ENCODE assay signal across 9 mouse cellular contexts in the genomic region with DNA sequence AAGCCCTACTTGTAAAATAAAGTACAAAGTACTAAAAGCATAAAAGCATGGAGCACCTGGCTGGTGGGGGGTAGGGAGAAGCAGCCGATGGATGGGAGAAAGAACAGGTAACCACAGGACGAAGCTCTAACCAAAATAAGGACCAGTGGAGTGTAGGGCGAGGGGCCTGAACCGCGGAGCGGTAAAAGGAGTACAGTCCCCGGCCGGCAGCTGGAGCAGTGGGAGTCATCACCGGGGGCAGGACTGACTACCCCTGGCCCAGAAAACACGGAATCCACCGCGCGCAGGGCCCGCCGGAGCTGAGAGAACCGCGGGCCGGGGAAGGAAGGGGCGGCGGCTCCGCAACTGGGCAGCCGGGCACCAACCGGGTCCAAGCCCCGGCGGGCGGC. TPM values are rescaled to one million over a fixed set of nuclear protein-coding genes. Genes with fewer than 3 reads are reported as not detected.
DNase-seq lines count a peak whose midpoint lies in the region; ATAC-seq and TF ChIP-seq lines count a peak whose summit lies in the region.
"Had no signal": no experiment of that assay in that cellular context is flagged by ENCODE, and none has a peak within 500 bp of the region (broad histone marks: within the 10 kb centered on the region; RNA-seq: fewer than 3 reads in every experiment).

No protein-coding gene starts in this region.

- peak overlapping the region; percentile 93 for H3K9ac ChIP-seq in limb, embryonic 12.5 days (replicated peaks)
- peak overlapping the region; percentile 85 for H3K9ac ChIP-seq in stomach, embryonic 14.5 days (replicated peaks; ENCODE audit: low read depth, low read length)

- H3K4me2 ChIP-seq in limb, embryonic 12.5 days: peak overlapping the region; percentile 74
- H3K4me2 ChIP-seq in stomach, embryonic 14.5 days (replicated peaks; ENCODE audit: low read depth, low read length): peak overlapping the region; percentile 72

- H3K4me3 ChIP-seq in testis, adult 2 months (ENCODE audit: control insufficient read depth, low read depth, low read length): peak overlapping the region; percentile 86
- peak overlapping the region; percentile 92 for H3K4me3 ChIP-seq in limb, embryonic 12.5 days (replicated peaks)
- peak overlapping the region; percentile 75 for H3K4me3 ChIP-seq in stomach, embryonic 14.5 days (ENCODE audit: low read depth, low read length)

- H3K4me1 ChIP-seq in testis, adult 2 months (ENCODE audit: control insufficient read depth, insufficient read depth, low read length): peaks cover 2% of the 10 kb centered on the region; the same call in 1 of the 2 replicates
- peaks cover 13% of the 10 kb centered on the region for H3K4me1 ChIP-seq in limb, embryonic 12.5 days (replicated peaks)
- H3K4me1 ChIP-seq in stomach, embryonic 14.5 days (ENCODE audit: control insufficient read depth, insufficient read depth, low read length): peaks cover 11% of the 10 kb centered on the region

- peak; percentile 16; the same call in 1 of the 2 replicates for ATAC-seq in limb, embryonic 12.5 days (ENCODE audit: insufficient number of reproducible peaks, insufficient read depth, low FRiP score, low TSS enrichment, low read depth)
- no peak for ATAC-seq in stomach, embryonic 14.5 days (ENCODE audit: insufficient number of reproducible peaks, insufficient read depth, low FRiP score, low read depth)

- WGBS in limb, embryonic 12.5 days: 2% methylated on average over 21 of the region's 26 CpGs
- under 1% methylated on average over 18 of the region's 26 CpGs for WGBS in stomach, embryonic 14.5 days

- TF ChIP-seq CTCF in testis, adult 2 months (IDR thresholded peaks at IDR 0.05; ENCODE audit: control insufficient read depth, insufficient read depth, insufficient replicate concordance, low read depth, low read length): no peak

- no peaks in the 10 kb centered on the region for H3K27me3 ChIP-seq in testis, adult 2 months (ENCODE audit: control insufficient read depth, insufficient read depth, low read length)
- H3K27me3 ChIP-seq in limb, embryonic 12.5 days: no peaks in the 10 kb centered on the region
- no peaks in the 10 kb centered on the region for H3K27me3 ChIP-seq in stomach, embryonic 14.5 days (ENCODE audit: control insufficient read depth, insufficient read depth, low read length)

- no peak for TF ChIP-seq POLR2A in testis, adult 2 months (IDR thresholded peaks at IDR 0.05; ENCODE audit: control insufficient read depth, low read depth, low read length)

- DNase-seq in cerebellum, adult 9-10 months: peak; percentile 71
- no peak for DNase-seq in cerebellum, adult 11 months
- no peak for DNase-seq in testis, postnatal 10 days (ENCODE audit: low spot score)
- no peak for DNase-seq in gastrocnemius, postnatal 14 days
- DNase-seq in adrenal gland, adult 8-10 months: no peak

- H3K27ac ChIP-seq in testis, adult 2 months (ENCODE audit: control insufficient read depth, insufficient read depth, low read depth, low read length): peak overlapping the region; percentile 97
- peak overlapping the region; percentile 95 for H3K27ac ChIP-seq in limb, embryonic 12.5 days
- H3K27ac ChIP-seq in stomach, embryonic 14.5 days (ENCODE audit: low read length): peak overlapping the region; percentile 90

- H3K9me3 ChIP-seq in limb, embryonic 12.5 days: no peaks in the 10 kb centered on the region
- no peaks in the 10 kb centered on the region for H3K9me3 ChIP-seq in stomach, embryonic 14.5 days (ENCODE audit: control insufficient read depth, low read depth, low read length)

- intact Hi-C loops in gastrocnemius, postnatal 14 days (cut with DNase I; ENCODE audit: low total_unique reads): no loop called here

- peaks cover 3% of the 10 kb centered on the region for H3K36me3 ChIP-seq in testis, adult 2 months (ENCODE audit: control insufficient read depth, insufficient read depth, low read length)
- H3K36me3 ChIP-seq in limb, embryonic 12.5 days: peaks cover 16% of the 10 kb centered on the region
- H3K36me3 ChIP-seq in stomach, embryonic 14.5 days (ENCODE audit: control insufficient read depth, insufficient read depth, low read length): peaks cover 15% of the 10 kb centered on the region; the same call in 1 of the 2 replicates

RNA-seq across cellular contexts. Expression of gene Zdhhc5, which starts 0.6 kb away (rescaled TPM):
- 234 and 236 TPM in 2 replicates for polyA plus RNA-seq in testis, adult 2 months (2012; rRNA removed)
- polyA plus RNA-seq in limb, embryonic 12.5 days (2016; fragmentation: Nextera tagmentation; extraction: Ambion mirVana): 32.0 and 38.3 TPM in 2 replicates
- 35.9 and 36.5 TPM in 2 replicates for polyA plus RNA-seq in stomach, embryonic 14.5 days (2014; fragmentation: Nextera tagmentation; extraction: Ambion mirVana)
- 10 to 100 TPM; 41.3 to 45.1 TPM for total RNA-seq in gastrocnemius, postnatal 14 days (2021)
- total RNA-seq in adrenal gland, adult 8-10 months (2022): 10 to 100 TPM; 58.8 to 72.1 (median 62.7) TPM

RNA-seq across cellular contexts. Expression of gene Clp1, which starts 12.7 kb away (rescaled TPM):
- polyA plus RNA-seq in testis, adult 2 months (2012; rRNA removed): 27.6 and 32.8 TPM in 2 replicates
- 42.8 and 47.1 TPM in 2 replicates for polyA plus RNA-seq in limb, embryonic 12.5 days (2016; fragmentation: Nextera tagmentation; extraction: Ambion mirVana)
- polyA plus RNA-seq in stomach, embryonic 14.5 days (2014; fragmentation: Nextera tagmentation; extraction: Ambion mirVana): 26.7 and 28.9 TPM in 2 replicates
- 1 to 10 TPM; 4.1 to 4.9 TPM for total RNA-seq in gastrocnemius, postnatal 14 days (2021)
- total RNA-seq in adrenal gland, adult 8-10 months (2022): 10 to 100 TPM; 12.6 to 15.2 (median 14.3) TPM

RNA-seq across cellular contexts. Expression of gene Ypel4, which starts 19.4 kb away (rescaled TPM):
- polyA plus RNA-seq in testis, adult 2 months (2012; rRNA removed): 13.6 and 14.8 TPM in 2 replicates
- 13.9 and 14.1 TPM in 2 replicates for polyA plus RNA-seq in limb, embryonic 12.5 days (2016; fragmentation: Nextera tagmentation; extraction: Ambion mirVana)
- 9.3 and 10.7 TPM in 2 replicates for polyA plus RNA-seq in stomach, embryonic 14.5 days (2014; fragmentation: Nextera tagmentation; extraction: Ambion mirVana)
- total RNA-seq in gastrocnemius, postnatal 14 days (2021): 1 to 10 TPM in 1 of 2 experiments, under 1 TPM in 1; 0.73 to 1.0 TPM
- total RNA-seq in adrenal gland, adult 8-10 months (2022): 10 to 100 TPM in 2 of 4 experiments, 1 to 10 TPM in 2; 4.5 to 11.8 (median 9.7) TPM

RNA-seq across cellular contexts. Expression of gene Gm19426, which starts 29.0 kb away (rescaled TPM):
- 0.21 and 0.26 TPM in 2 replicates for polyA plus RNA-seq in testis, adult 2 months (2012; rRNA removed)
- 10.4 and 14.8 TPM in 2 replicates for polyA plus RNA-seq in limb, embryonic 12.5 days (2016; fragmentation: Nextera tagmentation; extraction: Ambion mirVana)
- polyA plus RNA-seq in stomach, embryonic 14.5 days (2014; fragmentation: Nextera tagmentation; extraction: Ambion mirVana): 5.1 and 5.9 TPM in 2 replicates
- total RNA-seq in gastrocnemius, postnatal 14 days (2021): 1 to 10 TPM in 1 of 2 experiments, under 1 TPM in 1; 0.66 to 1.0 TPM
- 1 to 10 TPM; 1.7 to 4.3 (median 2.8) TPM for total RNA-seq in adrenal gland, adult 8-10 months (2022)
- total RNA-seq: hematopoietic stem cell, adult 5-6 weeks had no signal

RNA-seq across cellular contexts. Expression of gene Tmx2, which starts 35.5 kb away (rescaled TPM):
- polyA plus RNA-seq in testis, adult 2 months (2012; rRNA removed): 86.0 and 89.0 TPM in 2 replicates
- 115 and 118 TPM in 2 replicates for polyA plus RNA-seq in limb, embryonic 12.5 days (2016; fragmentation: Nextera tagmentation; extraction: Ambion mirVana)
- 119 and 130 TPM in 2 replicates for polyA plus RNA-seq in stomach, embryonic 14.5 days (2014; fragmentation: Nextera tagmentation; extraction: Ambion mirVana)
- 10 to 100 TPM; 45.5 to 52.3 TPM for total RNA-seq in gastrocnemius, postnatal 14 days (2021)
- 100 to 1,000 TPM; 161 to 203 (median 188) TPM for total RNA-seq in adrenal gland, adult 8-10 months (2022)
